In the genomic region with DNA sequence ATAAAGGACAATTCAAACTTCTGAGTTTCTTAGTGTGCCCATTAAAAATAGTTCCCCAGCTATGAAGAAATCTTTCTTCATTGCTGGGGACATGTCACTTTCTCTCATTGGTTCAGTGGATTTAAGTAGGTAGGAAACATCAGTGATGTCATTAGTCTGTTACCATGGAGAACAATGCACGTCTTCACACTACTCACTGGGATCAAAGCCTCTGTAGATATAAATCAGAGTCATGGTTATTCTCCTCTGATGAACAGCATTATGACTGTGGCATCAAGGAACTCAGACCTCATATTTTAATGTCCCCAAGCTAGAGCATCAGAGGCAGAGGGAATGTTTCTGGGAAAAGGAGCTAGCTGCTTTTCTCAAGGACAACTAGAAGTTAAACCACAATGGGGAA, we compare ENCODE assay signal across 22 mouse cellular contexts.
"Had no signal": no experiment of that assay in that cellular context is flagged by ENCODE, and none has a peak within 500 bp of the region (broad histone marks: within the 10 kb centered on the region; RNA-seq: fewer than 3 reads in every experiment).

No protein-coding gene starts in this region.

- H3K4me1 ChIP-seq: liver, embryonic 13.5 days; liver, embryonic 15.5 days; lung, embryonic 15.5 days; megakaryocyte, embryonic 14.5 days; midbrain, embryonic 10.5 days; midbrain, embryonic 12.5 days; stomach, embryonic 15.5 days had no signal

- ATAC-seq: liver, postnatal 0 days; lung, postnatal 0 days; midbrain, embryonic 16.5 days had no signal

- H3K36me3 ChIP-seq: liver, embryonic 13.5 days; liver, embryonic 15.5 days; lung, embryonic 15.5 days; midbrain, embryonic 10.5 days; midbrain, embryonic 12.5 days; stomach, embryonic 15.5 days had no signal

- H3K27ac ChIP-seq: liver, embryonic 13.5 days; liver, embryonic 15.5 days; lung, embryonic 15.5 days; macrophage; midbrain, embryonic 10.5 days; midbrain, embryonic 12.5 days; stomach, embryonic 15.5 days; stomach, postnatal 0 days had no signal

- H3K9ac ChIP-seq: liver, embryonic 13.5 days; liver, embryonic 15.5 days; liver, postnatal 0 days; lung, embryonic 15.5 days; midbrain, embryonic 12.5 days; stomach, embryonic 15.5 days had no signal

- DNase-seq: liver, embryonic 13.5 days; liver, postnatal 0 days; lung, adult 2 months; lung, postnatal 14 days; lung, postnatal 36 days; midbrain, embryonic 14.5 days; right cerebral cortex, postnatal 14 days; thymus, adult 2 months; thymus, postnatal 25 days; thymus, postnatal 4 days had no signal

- H3K9me3 ChIP-seq: liver, embryonic 13.5 days; liver, embryonic 15.5 days; lung, embryonic 15.5 days; megakaryocyte, embryonic 14.5 days; midbrain, embryonic 10.5 days; midbrain, embryonic 12.5 days; stomach, embryonic 15.5 days had no signal

- H3K27me3 ChIP-seq: liver, embryonic 13.5 days; liver, embryonic 15.5 days; lung, embryonic 15.5 days; megakaryocyte, embryonic 14.5 days; midbrain, embryonic 12.5 days; stomach, embryonic 15.5 days had no signal

- H3K4me3 ChIP-seq: liver, embryonic 13.5 days; liver, embryonic 15.5 days; lung, embryonic 15.5 days; megakaryocyte, embryonic 14.5 days; midbrain, embryonic 10.5 days; midbrain, embryonic 12.5 days; myocyte; stomach, embryonic 15.5 days had no signal

- H3K4me2 ChIP-seq: liver, embryonic 11.5 days; liver, embryonic 13.5 days; liver, embryonic 15.5 days; lung, embryonic 15.5 days; midbrain, embryonic 12.5 days; stomach, embryonic 15.5 days had no signal
